Mouse (Mus musculus) stomach, postnatal 0 days (tissue): ENCODE measurements around the gene Fgfr2. TPM values are rescaled to one million over a fixed set of nuclear protein-coding genes. Genes with fewer than 3 reads are reported as not detected.
A peak's percentile ranks its signal among the peaks of the same experiment; 100 is the strongest.

Source experiments
- ATAC-seq: fragments of 200-750 bp; cut with Nextera tagmentation; 2 replicates; pipeline ENCODE4 v1.8.0; 2017; ENCODE audit not compliant: low FRiP score, low TSS enrichment
- DNase-seq: peaks from one replicate; pipeline ENCODE4 v3.0.0-alpha.2; 2016; ENCODE audit warnings: low spot score
- H3K27ac ChIP-seq: fragments of 300-500 bp; sonication (generic); replicated peaks from 2 replicates; pipeline ENCODE4 v1.5.1; 2014; ENCODE audit warnings: mild to moderate bottlenecking, control low read depth
- H3K27me3 ChIP-seq: fragments of 300-500 bp; sonication (generic); 2 replicates; pipeline ENCODE4 v1.6.1; 2014; ENCODE audit warnings: low read length; ENCODE audit not compliant: control insufficient read depth, insufficient read depth
- H3K36me3 ChIP-seq: fragments of 300-500 bp; sonication (generic); 2 replicates; pipeline ENCODE4 v1.6.1; 2014; ENCODE audit warnings: low read length, mixed read lengths; ENCODE audit not compliant: control insufficient read depth, insufficient read depth
- H3K4me1 ChIP-seq: fragments of 300-500 bp; sonication (generic); replicated peaks from 2 replicates; pipeline ENCODE4 v1.6.1; 2014; ENCODE audit warnings: antibody characterized with exemption; ENCODE audit not compliant: control insufficient read depth, insufficient read depth
- H3K4me2 ChIP-seq: fragments of 300-500 bp; sonication (generic); replicated peaks from 2 replicates; pipeline ENCODE4 v1.6.1; 2014; ENCODE audit warnings: low read depth, mild to moderate bottlenecking, control low read depth, moderate library complexity
- H3K4me3 ChIP-seq: fragments of 300-500 bp; sonication (generic); 2 replicates; pipeline ENCODE4 v1.5.1; 2014; ENCODE audit warnings: low read depth, low read length, control low read depth
- H3K9ac ChIP-seq: fragments of 300-500 bp; sonication (generic); 2 replicates; pipeline ENCODE4 v1.6.1; 2014; ENCODE audit warnings: mild to moderate bottlenecking, low read length, control low read depth, mixed read lengths
- H3K9me3 ChIP-seq: fragments of 300-500 bp; sonication (generic); 2 replicates; pipeline ENCODE4 v1.6.1; 2016; ENCODE audit warnings: low read length; ENCODE audit not compliant: control insufficient read depth
- CTCF ChIP-seq: IDR thresholded peaks from 2 replicates; pipeline ENCODE4 v1.5.1; 2016; ENCODE audit warnings: antibody characterized with exemption, low read depth, mild to moderate bottlenecking, moderate library complexity
- EP300 ChIP-seq: optimal IDR thresholded peaks from 2 replicates; pipeline ENCODE3; 2016; ENCODE audit warnings: antibody characterized with exemption
- WGBS: fragments of 180-500 bp; shearing (Covaris S2); extraction: QIAGEN DNeasy Blood & Tissue Kit; methylation state at CpG from one replicate; pipeline ENCODE4 v1.1.7; 2014; 5-methylcytosine and 5-hydroxymethylcytosine counted together
- polyA plus RNA-seq: library from polyadenylated mRNA; unstranded; fragments of >200 nt; fragmentation: Nextera tagmentation; extraction: Ambion mirVana; gene quantifications from 2 replicates; pipeline ENCODE4 v1.2.1, GENCODE M21; 2015

Fgfr2 gene
- polyA plus RNA-seq, 1 experiment from 2014 or later, result 60.8 TPM

GRCm38 (mm10) chr7:130307036-130307435 lies 2816.1 kb downstream of the Fgfr2 start:
- TF ChIP-seq CTCF (no peak), EP300 (no peak)
- WGBS, result 91% methylated on average over 3 of the region's 3 CpGs

GRCm38 (mm10) chr7:130304642-130305041 lies 2818.5 kb downstream of the Fgfr2 start:
- 93% methylated on average over 1 of the region's 1 CpGs for WGBS
- Histone ChIP-seq H3K36me3 (no peaks in the 10 kb centered on the region), H3K27ac (no peak overlapping the region), H3K9ac (no peak overlapping the region), H3K27me3 (no peaks in the 10 kb centered on the region), H3K9me3 (no peaks in the 10 kb centered on the region), H3K4me2 (no peak overlapping the region), H3K4me1 (0 out of 2 replicates have a peak, but pooled peaks cover 2% of the 10 kb centered on the region), H3K4me3 (no peak overlapping the region)
- no peak for ATAC-seq
- DNase-seq, result no peak
- TF ChIP-seq CTCF, result no peak
- no peak for TF ChIP-seq EP300

More at GRCm38 (mm10) chr7:130307036-130307435, 2816.1 kb downstream of the Fgfr2 start:
- ATAC-seq (no peak), DNase-seq (no peak)
- H3K9ac ChIP-seq, result no peak overlapping the region
- no peak overlapping the region for H3K4me3 ChIP-seq
- H3K4me1 ChIP-seq, result 0 out of 2 replicates have a peak, but pooled peaks cover 2% of the 10 kb centered on the region
- H3K4me2 ChIP-seq, result no peak overlapping the region
- no peaks in the 10 kb centered on the region for H3K27me3 ChIP-seq
- H3K27ac ChIP-seq, result no peak overlapping the region
- no peaks in the 10 kb centered on the region for H3K9me3 ChIP-seq
- H3K36me3 ChIP-seq, result no peaks in the 10 kb centered on the region

- no peak for TF ChIP-seq CTCF
- TF ChIP-seq EP300, result no peak
- ATAC-seq (no peak), DNase-seq (no peak)
- Histone ChIP-seq H3K27me3 (no peaks in the 10 kb centered on the region), H3K9me3 (no peaks in the 10 kb centered on the region), H3K27ac (no peak overlapping the region), H3K4me3 (no peak overlapping the region), H3K4me1 (0 out of 2 replicates have a peak, but pooled peaks cover 2% of the 10 kb centered on the region), H3K36me3 (no peaks in the 10 kb centered on the region), H3K9ac (no peak overlapping the region), H3K4me2 (no peak overlapping the region)
- WGBS, result 47% methylated on average over 8 of the region's 8 CpGs
Observed at GRCm38 (mm10) chr7:130303464-130303863, 2819.7 kb downstream of the Fgfr2 start.

- no peak overlapping the region for H3K4me2 ChIP-seq
- H3K27ac ChIP-seq, result no peak overlapping the region
- DNase-seq, result no peak
- ATAC-seq, result no peak
- no peaks in the 10 kb centered on the region for H3K36me3 ChIP-seq
- no peaks in the 10 kb centered on the region for H3K9me3 ChIP-seq
- H3K27me3 ChIP-seq, result no peaks in the 10 kb centered on the region
- H3K9ac ChIP-seq, result no peak overlapping the region
- H3K4me3 ChIP-seq, result no peak overlapping the region
- 94% methylated on average over 3 of the region's 3 CpGs for WGBS
- 0 out of 2 replicates have a peak, but pooled peaks cover 2% of the 10 kb centered on the region for H3K4me1 ChIP-seq
- no peak for TF ChIP-seq EP300
- TF ChIP-seq CTCF, result no peak
Observed at GRCm38 (mm10) chr7:130300606-130301005, 2822.5 kb downstream of the Fgfr2 start.

- no peak overlapping the region for H3K9ac ChIP-seq
- 0 out of 2 replicates have a peak, but pooled peaks cover 2% of the 10 kb centered on the region for H3K4me1 ChIP-seq
- H3K27ac ChIP-seq, result 0 out of 2 replicates have a peak overlapping the region, but pooled peaks have one; percentile 13
- H3K36me3 ChIP-seq, result no peaks in the 10 kb centered on the region
- ATAC-seq (peak; percentile 24; the same call in 1 of the 2 replicates), DNase-seq (no peak)
- 53% methylated on average over 3 of the region's 3 CpGs for WGBS
- no peaks in the 10 kb centered on the region for H3K27me3 ChIP-seq
- H3K4me2 ChIP-seq, result no peak overlapping the region
- no peaks in the 10 kb centered on the region for H3K9me3 ChIP-seq
- no peak overlapping the region for H3K4me3 ChIP-seq
- TF ChIP-seq CTCF, result no peak
- TF ChIP-seq EP300, result no peak
Observed at GRCm38 (mm10) chr7:130298926-130299594, 2824.1 kb downstream of the Fgfr2 start.

GRCm38 (mm10) chr7:130291179-130291578 lies 2832.0 kb downstream of the Fgfr2 start:
- DNase-seq (no peak), ATAC-seq (no peak)
- no peak for TF ChIP-seq EP300
- TF ChIP-seq CTCF, result no peak
- H3K9ac ChIP-seq, result no peak overlapping the region
- H3K4me3 ChIP-seq, result no peak overlapping the region
- H3K4me1 ChIP-seq, result peaks cover 8% of the 10 kb centered on the region; the same call in 1 of the 2 replicates
- no peak overlapping the region for H3K4me2 ChIP-seq
- peak overlapping the region; percentile 35; the same call in 1 of the 2 replicates for H3K27ac ChIP-seq
- no peaks in the 10 kb centered on the region for H3K9me3 ChIP-seq
- H3K36me3 ChIP-seq, result no peaks in the 10 kb centered on the region
- 73% methylated on average over 6 of the region's 6 CpGs for WGBS
- no peaks in the 10 kb centered on the region for H3K27me3 ChIP-seq
